Mouse (Mus musculus) embryo, embryonic 11.5 days (tissue): ENCODE measurements around the gene S100a5.
A peak's percentile ranks its signal among the peaks of the same experiment; 100 is the strongest.

Source experiments
- DNase-seq: peaks from one replicate; pipeline ENCODE4 v3.0.0-alpha.2; 2012; ENCODE audit warnings: low read depth, low spot score

Gene S100a5

DNA sequence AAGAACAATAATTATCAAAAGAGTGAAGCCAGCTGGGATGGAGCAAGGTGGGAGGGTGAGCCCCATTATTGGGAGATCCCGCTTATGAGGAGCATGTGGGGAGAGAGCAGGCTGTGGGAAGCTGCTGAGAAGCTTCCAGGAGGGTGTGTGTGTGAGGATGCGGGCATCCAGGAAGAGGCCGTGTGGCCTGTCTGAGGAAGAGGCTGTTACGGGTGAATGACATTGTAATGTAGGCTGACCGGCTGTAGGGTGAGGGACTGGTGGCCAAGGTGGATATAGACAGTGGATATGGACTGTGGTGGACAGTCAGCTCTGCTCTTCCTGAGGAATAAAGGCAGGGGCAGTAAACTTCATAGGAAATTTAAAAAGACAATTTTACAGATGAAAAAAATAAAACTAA lies 17.2 kb downstream of the S100a5 start:
- DNase-seq = no peak

DNA sequence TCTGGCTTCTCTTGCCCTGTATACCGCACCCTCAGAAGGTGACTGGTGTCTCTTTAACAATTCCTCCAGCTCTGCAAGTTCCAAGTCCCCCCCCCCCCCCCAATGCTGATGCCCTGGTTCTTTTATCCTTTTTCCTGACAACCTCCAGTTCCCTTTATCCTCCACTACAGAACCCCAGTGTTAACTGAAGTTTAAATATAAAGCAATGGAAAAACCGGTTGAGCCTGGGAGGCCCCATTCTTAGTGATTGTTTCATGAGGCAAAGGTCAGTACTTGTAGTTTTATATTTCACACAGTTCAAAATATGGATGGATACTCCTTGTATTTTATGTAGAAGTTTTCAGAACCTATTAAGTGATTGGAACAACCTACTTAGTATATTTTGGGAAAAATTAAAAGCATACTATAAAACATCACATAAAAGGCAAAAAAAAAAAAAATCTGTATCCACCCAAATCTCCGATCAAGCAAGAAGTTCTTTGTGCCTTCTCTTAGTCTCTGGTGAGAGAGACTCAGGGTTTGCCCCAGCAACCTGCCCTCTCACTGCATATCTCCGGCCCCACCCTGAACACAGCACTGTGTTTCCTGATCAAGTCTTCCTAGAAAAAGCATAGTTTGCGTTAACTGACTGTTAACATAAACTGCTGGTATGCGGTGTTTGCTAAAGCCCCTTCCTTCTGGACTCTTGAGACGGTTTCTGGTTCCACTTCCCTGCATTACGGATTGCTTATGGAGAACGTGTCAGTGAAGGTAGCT lies 18.1 kb downstream of the S100a5 start:
- no peak for DNase-seq

GRCm38 (mm10) chr3:90627366-90627765 lies 19.0 kb downstream of the S100a5 start:
- no peak for DNase-seq

DNA sequence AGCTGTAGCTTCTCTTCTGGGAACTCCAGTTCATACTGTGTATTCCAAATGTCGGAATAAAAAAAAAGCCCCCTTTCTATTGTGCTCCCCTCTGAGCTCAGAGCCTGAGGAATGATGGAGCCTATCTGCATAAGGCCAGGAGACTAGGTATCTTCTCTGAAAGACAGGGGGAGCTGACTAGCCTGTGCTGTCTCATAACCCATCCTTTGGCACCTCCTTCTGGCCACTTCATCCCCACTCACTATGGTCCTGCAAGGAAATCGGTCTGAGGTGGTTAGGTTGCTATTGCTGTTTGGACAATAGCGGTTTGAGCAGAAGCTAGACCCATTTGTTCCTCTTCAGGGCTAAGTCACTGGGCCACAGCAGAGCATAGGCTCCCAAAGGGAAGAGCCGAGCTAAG lies 19.5 kb downstream of the S100a5 start:
- no peak for DNase-seq

DNA sequence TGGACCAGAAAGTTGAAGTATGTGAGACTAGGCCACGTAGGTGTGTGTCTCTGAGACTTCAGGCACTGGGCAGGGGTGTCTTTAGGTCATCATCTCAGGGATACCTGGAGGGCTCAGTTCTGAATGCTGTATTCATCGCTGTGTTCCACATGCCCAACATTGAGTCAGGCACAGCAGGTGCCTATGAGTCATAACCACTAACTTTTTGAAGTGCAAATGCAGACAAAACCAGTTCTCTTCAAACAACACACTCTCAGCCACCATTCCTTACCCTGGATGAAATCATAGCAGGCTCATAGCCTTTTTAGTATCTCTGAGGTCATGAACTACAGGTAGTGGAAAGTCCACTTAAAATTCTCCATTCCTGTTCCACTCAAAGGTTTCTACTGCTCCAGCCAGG lies 21.0 kb downstream of the S100a5 start:
- DNase-seq = no peak

DNA sequence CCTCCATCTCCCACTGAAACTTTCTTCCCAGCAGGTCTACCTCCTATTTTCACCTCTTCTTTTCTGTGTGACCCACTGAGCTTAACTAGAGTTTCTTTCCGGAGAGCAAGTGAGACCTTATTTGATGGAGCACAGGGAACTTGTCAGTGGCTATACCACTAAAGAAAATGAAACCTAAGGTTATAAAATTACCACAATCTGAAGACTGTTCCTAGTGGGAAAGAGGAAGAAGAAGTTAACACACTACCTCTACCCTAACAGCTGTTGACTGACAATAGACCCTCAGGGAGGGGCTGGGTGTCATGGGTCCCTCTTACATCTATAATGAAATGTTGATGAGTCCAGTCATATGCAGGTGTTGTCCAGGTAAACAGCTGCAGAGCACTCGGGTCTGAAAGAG lies 23.7 kb downstream of the S100a5 start:
- no peak for DNase-seq

DNA sequence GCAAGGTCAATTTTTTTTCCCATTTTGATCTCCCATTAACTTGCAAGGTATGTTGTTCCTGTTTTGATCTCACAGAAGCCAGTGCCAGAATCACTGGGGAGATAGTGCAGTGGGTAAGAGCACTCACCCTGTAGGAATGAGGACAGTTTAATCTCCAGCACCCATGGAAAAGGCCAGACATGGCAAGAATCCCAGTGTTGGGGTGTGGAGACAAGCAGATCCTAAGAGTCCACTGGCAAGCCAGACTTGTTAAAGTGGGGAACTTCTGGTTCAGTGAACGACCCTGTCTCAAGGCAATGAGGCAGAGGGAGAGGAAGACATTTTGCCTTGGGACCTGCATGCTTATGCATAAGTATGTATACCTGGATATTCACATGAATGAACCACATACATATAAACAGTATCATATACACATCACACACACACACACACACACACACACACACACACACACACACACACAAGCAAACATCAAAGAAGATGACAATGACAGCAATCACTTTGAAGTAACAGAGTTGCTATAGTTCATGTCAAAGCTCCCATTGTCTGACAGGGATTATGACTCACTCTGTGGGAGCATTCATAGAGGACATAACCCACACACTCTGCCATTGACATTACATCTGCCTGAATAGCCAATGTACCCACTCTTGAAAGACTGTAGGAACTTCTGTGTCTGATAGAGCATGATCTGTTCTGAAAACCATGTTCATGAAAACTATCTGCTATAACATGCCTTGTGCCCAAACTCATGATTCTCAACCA lies 30.4 kb downstream of the S100a5 start:
- no peak for DNase-seq

GRCm38 (mm10) chr3:90639511-90640154 lies 31.3 kb downstream of the S100a5 start:
- DNase-seq = no peak

DNA sequence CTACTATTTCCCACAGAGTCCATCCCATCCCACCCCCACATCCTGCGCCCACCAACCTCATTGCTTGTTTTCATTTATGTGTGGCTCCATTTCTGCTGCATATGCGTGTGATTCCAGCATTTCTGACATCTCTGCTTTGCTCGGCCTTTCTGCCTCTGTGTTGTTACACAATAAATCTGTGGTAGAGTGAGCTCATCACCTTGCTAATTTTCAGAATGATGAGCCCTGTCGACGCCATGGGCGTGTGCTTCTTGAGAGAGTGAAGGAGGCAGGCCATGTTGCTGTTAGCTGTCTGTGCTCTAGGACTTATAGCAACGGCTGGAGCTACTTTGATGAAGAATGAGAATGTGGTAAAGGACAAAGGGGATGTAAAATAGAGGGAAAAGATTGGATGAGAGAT lies 32.7 kb downstream of the S100a5 start:
- no peak for DNase-seq

DNA sequence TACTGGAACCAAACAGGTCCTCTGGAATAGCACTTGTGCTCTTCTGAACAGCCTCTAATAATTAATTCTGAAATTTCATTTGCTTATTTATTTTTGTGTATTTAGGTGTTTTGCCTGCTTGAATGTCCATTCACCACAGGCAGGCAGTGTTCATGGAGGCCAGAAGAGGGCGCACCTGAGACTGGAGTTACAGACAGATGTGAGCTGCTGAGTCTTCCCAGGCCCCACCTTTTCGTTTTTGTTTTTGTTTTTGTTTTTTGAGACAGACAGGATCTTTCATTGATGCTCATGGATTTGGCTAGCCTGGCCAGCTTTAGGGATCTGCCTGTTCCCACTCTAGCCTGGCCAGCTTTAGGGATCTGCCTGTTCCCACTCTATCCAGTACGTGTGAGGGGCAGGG lies 35.9 kb downstream of the S100a5 start:
- DNase-seq = no peak

GRCm38 (mm10) chr3:90647291-90647690 lies 39.0 kb downstream of the S100a5 start:
- DNase-seq = no peak

GRCm38 (mm10) chr3:90648981-90649380 lies 40.7 kb downstream of the S100a5 start:
- no peak for DNase-seq

DNA sequence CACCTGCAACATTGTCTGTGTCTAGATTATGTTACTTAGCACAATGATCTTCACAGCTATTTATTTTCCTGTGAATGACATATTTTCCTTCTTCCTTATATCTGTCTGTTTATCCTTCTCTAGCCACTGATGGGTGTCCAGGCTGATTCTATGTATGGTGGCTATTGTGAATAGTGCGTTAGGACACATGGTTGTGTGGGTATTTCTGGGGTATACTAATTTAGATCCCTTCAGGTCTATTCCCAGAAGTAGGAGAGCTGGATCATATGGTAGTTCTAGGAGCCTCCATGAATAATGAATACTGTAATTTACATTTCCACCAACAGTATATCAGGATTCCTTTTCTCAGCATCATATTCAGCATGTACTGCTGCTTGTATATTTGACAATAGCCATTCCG lies 41.5 kb downstream of the S100a5 start:
- DNase-seq = no peak

DNA sequence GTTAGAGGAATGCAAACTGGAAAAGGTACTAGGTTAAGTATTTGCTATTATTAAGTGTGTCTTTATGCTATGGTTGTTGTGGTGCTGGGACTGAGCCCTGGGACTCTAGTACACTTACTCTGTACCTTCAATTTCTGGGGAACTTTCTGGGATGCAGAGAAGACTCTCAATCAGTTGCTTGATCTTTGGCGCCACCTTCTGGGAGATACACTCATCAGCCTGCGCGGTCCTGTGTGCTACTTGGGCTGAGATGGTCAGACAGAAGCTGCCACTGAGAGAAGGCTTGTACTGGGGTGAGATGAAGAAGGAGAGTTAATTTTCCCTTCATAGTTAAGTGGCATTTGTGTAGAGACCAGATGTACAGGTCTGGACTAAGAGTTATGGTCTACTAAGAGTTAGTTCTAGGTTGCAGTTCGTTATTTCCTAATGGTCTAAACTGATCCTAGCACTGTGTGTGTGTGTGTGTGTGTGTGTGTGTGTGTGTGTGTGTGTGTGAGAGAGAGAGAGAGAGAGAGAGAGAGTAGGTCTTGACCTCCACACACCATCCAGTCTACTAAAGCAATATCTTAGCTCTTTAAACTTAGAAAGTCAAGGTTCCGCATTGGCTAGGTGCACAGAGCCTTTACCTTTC lies 44.7 kb downstream of the S100a5 start:
- peak; percentile 69 for DNase-seq

DNA sequence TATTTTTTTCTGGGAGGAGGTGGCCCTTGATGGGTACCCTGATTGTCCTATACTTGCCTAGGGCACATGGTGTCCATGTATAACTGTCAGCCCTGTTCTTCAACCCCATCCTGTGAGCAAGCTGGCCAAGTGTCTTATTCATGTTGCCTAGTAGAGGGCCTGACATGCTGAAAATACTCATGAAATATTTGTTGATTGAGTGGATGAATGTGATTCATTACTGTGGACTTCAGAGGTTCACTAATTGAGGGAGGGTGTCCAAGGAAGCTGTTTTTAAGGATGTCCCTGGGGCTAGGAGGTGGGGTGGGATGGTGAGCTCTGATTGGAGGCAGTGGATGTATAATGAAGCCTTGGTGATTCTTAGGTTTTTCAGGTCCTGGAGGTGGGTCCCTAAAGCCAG lies 45.4 kb downstream of the S100a5 start, which contains the start of gene S100a7a:
TSS of gene S100a7a (plus strand) at position 301 of the 400 bp plus-strand sequence.
- no peak for DNase-seq

- no peak for DNase-seq
Measured at GRCm38 (mm10) chr3:90657405-90657804, 49.1 kb downstream of the S100a5 start.

DNA sequence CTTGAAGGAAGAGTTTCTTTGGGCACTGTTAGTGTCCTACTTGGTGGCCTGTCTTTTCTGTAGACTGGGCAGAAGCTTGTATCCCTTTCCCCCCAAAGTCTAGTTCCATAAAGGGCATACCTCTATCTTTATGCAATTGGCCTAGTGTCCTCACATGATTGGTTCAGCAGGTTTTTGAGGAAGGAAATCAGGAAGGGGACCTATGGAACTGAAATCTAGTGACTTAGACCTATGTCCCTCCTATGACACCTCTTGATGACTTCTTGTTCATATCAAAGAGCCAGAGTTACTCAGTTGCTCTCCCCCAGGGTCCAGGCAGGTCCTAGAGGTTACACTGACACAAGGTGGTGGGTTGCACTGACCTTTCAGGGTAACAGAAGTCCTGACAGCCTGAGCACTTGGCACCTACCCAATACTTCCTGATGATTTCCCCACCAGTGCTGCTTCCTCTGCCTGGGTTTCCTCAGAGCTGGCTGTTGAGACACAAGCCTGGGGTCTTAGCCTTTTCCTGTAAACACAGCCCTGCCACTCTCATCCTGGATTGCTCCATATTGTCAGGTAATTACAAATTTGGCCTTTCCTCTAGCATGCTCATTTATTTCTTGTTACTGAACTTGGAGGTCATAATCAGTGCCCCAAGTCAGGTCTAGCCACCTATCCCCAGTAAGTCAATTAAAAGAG lies 51.2 kb downstream of the S100a5 start:
- no peak for DNase-seq
